Mouse (Mus musculus): Measurements from ENCODE around the gene Tmod1.

Gene Tmod1

GRCm38 (mm10) chr4:46089524-46090125, 50.9 kb downstream of the Tmod1 start:
- no peak for DNase-seq (ENCODE audit: low read depth, low spot score)

GRCm38 (mm10) chr4:46092429-46093076, 53.8 kb downstream of the Tmod1 start:
- DNase-seq (ENCODE audit: low read depth, low spot score), result no peak

GRCm38 (mm10) chr4:46094916-46095825, 56.4 kb downstream of the Tmod1 start:
- DNase-seq (ENCODE audit: low read depth, low spot score), result no peak

GRCm38 (mm10) chr4:46095826-46096159, 57.1 kb downstream of the Tmod1 start:
- DNase-seq (ENCODE audit: low read depth, low spot score), result no peak

GRCm38 (mm10) chr4:46096546-46096945, 57.8 kb downstream of the Tmod1 start:
- DNase-seq (ENCODE audit: low read depth, low spot score), result no peak

GRCm38 (mm10) chr4:46097591-46097990, 58.9 kb downstream of the Tmod1 start:
- DNase-seq (ENCODE audit: low read depth, low spot score), result no peak

GRCm38 (mm10) chr4:46099132-46099531, 60.4 kb downstream of the Tmod1 start:
- DNase-seq (ENCODE audit: low read depth, low spot score), result no peak

GRCm38 (mm10) chr4:46100539-46100938, 61.8 kb downstream of the Tmod1 start:
- no peak for DNase-seq (ENCODE audit: low read depth, low spot score)

- peak; percentile 41 for DNase-seq (ENCODE audit: low read depth, low spot score)
These were observed 62.5 kb downstream of the Tmod1 start for GRCm38 (mm10) chr4:46101211-46101711.

GRCm38 (mm10) chr4:46102078-46102769, 63.5 kb downstream of the Tmod1 start:
- DNase-seq (ENCODE audit: low read depth, low spot score), result no peak

GRCm38 (mm10) chr4:46110084-46110483, 71.3 kb downstream of the Tmod1 start:
- no peak for DNase-seq (ENCODE audit: low read depth, low spot score)

- DNase-seq (ENCODE audit: low read depth, low spot score), result no peak
These were observed 72.6 kb downstream of the Tmod1 start for GRCm38 (mm10) chr4:46111361-46111760.

- DNase-seq (ENCODE audit: low read depth, low spot score), result no peak
These were observed 76.6 kb downstream of the Tmod1 start for GRCm38 (mm10) chr4:46115308-46115707.

GRCm38 (mm10) chr4:46116544-46117175, 77.9 kb downstream of the Tmod1 start:
- no peak for DNase-seq (ENCODE audit: low read depth, low spot score)

- no peak for DNase-seq (ENCODE audit: low read depth, low spot score)
These were observed 78.8 kb downstream of the Tmod1 start for GRCm38 (mm10) chr4:46117536-46117935.

- no peak for DNase-seq (ENCODE audit: low read depth, low spot score)
These were observed 80.9 kb downstream of the Tmod1 start for GRCm38 (mm10) chr4:46119514-46120094.

- no peak for DNase-seq (ENCODE audit: low read depth, low spot score)
These were observed 82.0 kb downstream of the Tmod1 start for GRCm38 (mm10) chr4:46120767-46121166.

GRCm38 (mm10) chr4:46123358-46123757, 84.6 kb downstream of the Tmod1 start:
- no peak for DNase-seq (ENCODE audit: low read depth, low spot score)

GRCm38 (mm10) chr4:46126541-46126940, 87.8 kb downstream of the Tmod1 start:
- DNase-seq (ENCODE audit: low read depth, low spot score), result peak; percentile 75

GRCm38 (mm10) chr4:46129311-46130004, 90.7 kb downstream of the Tmod1 start:
- no peak for DNase-seq (ENCODE audit: low read depth, low spot score)
